Mouse (Mus musculus) limb, embryonic 14.5 days (tissue): ENCODE data around the gene Mthfd2l. TPM values are rescaled to one million over a fixed set of nuclear protein-coding genes. Genes with fewer than 3 reads are reported as not detected.

ENCODE experiments used
- ATAC-seq: fragments of 200-750 bp; cut with Nextera tagmentation; 2 replicates; pipeline ENCODE4 v1.8.0; 2017; ENCODE audit warnings: low read depth, moderate number of reproducible peaks, moderate TSS enrichment; ENCODE audit not compliant: low FRiP score
- DNase-seq: peaks from one replicate; pipeline ENCODE4 v3.0.0-alpha.2; 2015; ENCODE audit warnings: low spot score
- H3K27ac ChIP-seq: fragments of 300-500 bp; sonication (generic); replicated peaks from 2 replicates; pipeline ENCODE4 v1.5.1; 2014; ENCODE audit warnings: low read depth, mild to moderate bottlenecking, low read length, moderate library complexity, mixed read lengths
- H3K27me3 ChIP-seq: fragments of 300-500 bp; sonication (generic); 2 replicates; pipeline ENCODE4 v1.6.1; 2014; ENCODE audit warnings: low read length, mixed read lengths; ENCODE audit not compliant: control insufficient read depth, insufficient read depth
- H3K36me3 ChIP-seq: fragments of 300-500 bp; sonication (generic); 2 replicates; pipeline ENCODE4 v1.6.1; 2014; ENCODE audit warnings: mild to moderate bottlenecking, low read length, moderate library complexity, mixed read lengths; ENCODE audit not compliant: control insufficient read depth, insufficient read depth
- H3K4me1 ChIP-seq: fragments of 300-500 bp; sonication (generic); 2 replicates; pipeline ENCODE4 v1.6.1; 2014; ENCODE audit warnings: antibody characterized with exemption, low read length, mixed read lengths; ENCODE audit not compliant: control insufficient read depth, insufficient read depth
- H3K4me2 ChIP-seq: fragments of 300-500 bp; sonication (generic); replicated peaks from 2 replicates; pipeline ENCODE4 v1.6.1; 2014; ENCODE audit warnings: low read depth, mild to moderate bottlenecking, low read length, moderate library complexity; ENCODE audit not compliant: severe bottlenecking
- H3K4me3 ChIP-seq: fragments of 300-500 bp; sonication (generic); replicated peaks from 2 replicates; pipeline ENCODE4 v1.5.1; 2014; ENCODE audit warnings: low read length
- H3K9ac ChIP-seq: fragments of 300-500 bp; sonication (generic); 2 replicates; pipeline ENCODE4 v1.6.1; 2014; ENCODE audit warnings: mild to moderate bottlenecking, low read depth, low read length, moderate library complexity; ENCODE audit not compliant: severe bottlenecking
- H3K9me3 ChIP-seq: fragments of 300-500 bp; sonication (generic); 2 replicates; pipeline ENCODE4 v1.6.1; 2016; ENCODE audit warnings: low read length; ENCODE audit not compliant: control insufficient read depth
- POLR2A ChIP-seq: fragments of 200-500 bp; IDR thresholded peaks from 2 replicates; pipeline ENCODE4 v1.8.0; 2012; ENCODE audit warnings: inconsistent platforms, mild to moderate bottlenecking, moderate library complexity, borderline replicate concordance; ENCODE audit not compliant: insufficient read depth, insufficient read length; ENCODE audit errors: extremely low read depth
- WGBS: fragments of 180-500 bp; shearing (Covaris S2); extraction: QIAGEN DNeasy Blood & Tissue Kit; methylation state at CpG from one replicate; pipeline ENCODE4 v1.1.7; 2014; 5-methylcytosine and 5-hydroxymethylcytosine counted together
- polyA plus RNA-seq, 2 experiments: library from polyadenylated mRNA; depleted of rRNA in 1 of 2; stranded (reverse) in 1 of 2; unstranded in 1 of 2; fragments of >200 nt; fragmentation: Nextera tagmentation in 1 of 2; extraction: Ambion mirVana in 1 of 2; gene quantifications; 2 replicates each; pipeline versions ENCODE4 v1.2.1 to v1.2.3; 2012 to 2014

Gene Mthfd2l
- polyA plus RNA-seq, 2 experiments, result 50.7 to 55.0 TPM

DNA sequence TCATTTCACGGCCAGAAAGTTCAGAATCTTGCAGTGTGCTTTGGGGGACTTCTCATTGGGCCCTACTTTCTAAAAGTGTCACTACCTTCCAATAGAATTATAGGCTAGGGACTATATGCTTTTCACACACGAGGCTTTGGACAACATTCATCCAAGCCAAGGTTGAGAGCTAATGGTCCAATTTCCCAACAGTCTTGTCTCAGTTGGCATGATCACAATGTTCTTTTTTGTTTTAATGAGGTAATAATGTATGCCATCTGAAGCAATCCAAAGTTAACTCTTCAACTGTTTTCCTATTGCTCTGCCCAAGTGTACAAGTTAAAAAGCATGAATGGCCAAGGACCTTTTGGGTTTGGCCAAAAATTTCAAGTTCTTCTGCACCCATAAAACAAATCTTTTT, 11.4 kb upstream of the Mthfd2l start:
- no peak overlapping the region for H3K4me3 ChIP-seq
- WGBS, result 85% methylated on average over 2 of the region's 2 CpGs
- no peak for DNase-seq

DNA sequence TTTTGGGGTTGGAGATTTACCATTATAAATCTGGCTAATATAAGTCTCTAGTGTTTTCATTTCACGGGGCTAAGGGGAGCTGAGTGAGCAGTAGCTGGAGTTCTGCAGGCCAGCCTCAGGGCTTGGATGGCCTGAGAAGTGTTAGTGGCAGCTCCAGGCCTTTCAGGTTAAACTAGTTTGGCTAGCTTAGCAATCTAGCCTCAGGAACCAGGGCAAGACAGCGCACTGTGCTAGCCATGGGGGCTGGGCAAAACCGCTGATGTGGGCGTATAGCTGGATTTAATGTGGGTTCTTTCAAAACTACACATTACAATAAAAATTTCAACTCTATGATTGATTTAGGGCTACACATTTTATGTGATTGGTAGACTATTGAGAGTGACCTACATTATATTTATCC, 8.0 kb upstream of the Mthfd2l start:
- Histone ChIP-seq H3K27ac (no peak overlapping the region), H3K4me3 (no peak overlapping the region), H3K36me3 (no peaks in the 10 kb centered on the region), H3K9me3 (no peaks in the 10 kb centered on the region), H3K4me2 (no peak overlapping the region), H3K27me3 (no peaks in the 10 kb centered on the region), H3K4me1 (no peaks in the 10 kb centered on the region), H3K9ac (no peak overlapping the region)
- ATAC-seq (no peak), DNase-seq (no peak)
- WGBS, result 85% methylated on average over 4 of the region's 4 CpGs
- TF ChIP-seq POLR2A, result no peak

More for the DNA sequence above, 11.4 kb upstream of the Mthfd2l start:
- Histone ChIP-seq H3K4me1 (no peaks in the 10 kb centered on the region), H3K27me3 (no peaks in the 10 kb centered on the region), H3K27ac (no peak overlapping the region), H3K36me3 (no peaks in the 10 kb centered on the region), H3K9ac (no peak overlapping the region), H3K9me3 (no peaks in the 10 kb centered on the region), H3K4me2 (no peak overlapping the region)
- no peak for ATAC-seq
- no peak for TF ChIP-seq POLR2A

DNA sequence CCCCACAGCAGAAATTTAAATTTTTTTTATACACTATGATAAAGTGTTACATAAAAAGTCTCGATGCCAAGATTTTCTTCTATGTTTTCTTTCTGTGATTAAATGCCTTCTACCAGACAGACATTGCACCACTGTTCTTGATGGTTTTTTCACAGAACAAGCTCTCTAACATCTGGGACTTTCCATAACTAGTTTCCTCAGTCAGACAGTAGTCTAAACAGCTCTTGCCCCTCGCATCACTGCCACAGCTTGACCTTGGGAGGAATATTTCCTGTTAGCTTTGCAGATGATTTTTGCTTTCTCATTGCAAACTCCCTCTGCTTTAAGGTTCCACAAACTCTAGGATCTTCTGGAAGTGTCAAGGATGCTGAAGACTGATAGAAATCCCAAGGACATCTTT, 371 bp upstream of the Mthfd2l start:
- WGBS, result 40% methylated on average over 2 of the region's 2 CpGs
- Histone ChIP-seq H3K27me3 (no peaks in the 10 kb centered on the region), H3K27ac (peak overlapping the region; percentile 99), H3K4me2 (peak overlapping the region; percentile 47), H3K9ac (peak overlapping the region; percentile 99), H3K9me3 (no peaks in the 10 kb centered on the region), H3K4me1 (peaks cover 9% of the 10 kb centered on the region), H3K36me3 (peaks cover 16% of the 10 kb centered on the region), H3K4me3 (peak overlapping the region; percentile 77)
- no peak for TF ChIP-seq POLR2A
- DNase-seq (no peak), ATAC-seq (0 out of 2 replicates have a peak, but pooled peaks have one; percentile 2)

DNA sequence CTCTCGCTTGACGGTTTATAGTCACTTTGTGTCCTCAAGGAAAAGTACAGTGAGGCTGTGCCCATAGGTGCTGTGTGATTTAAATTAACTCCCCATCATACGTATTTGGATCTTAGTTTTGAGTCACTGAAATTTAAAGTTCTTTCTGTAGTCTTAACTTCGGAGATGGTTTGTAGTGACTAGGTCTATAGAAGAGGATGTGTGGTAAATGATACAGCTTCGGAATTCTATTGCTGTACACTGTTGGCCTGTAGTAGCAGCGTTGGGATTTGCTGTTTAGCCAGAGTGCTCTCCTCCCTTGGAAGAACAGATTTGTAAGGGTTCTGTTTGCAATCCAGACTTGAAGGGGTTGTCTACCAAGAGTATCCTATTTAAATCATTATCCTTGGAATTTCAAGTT, 994 bp downstream of the Mthfd2l start:
- H3K9me3 ChIP-seq, result no peaks in the 10 kb centered on the region
- peak overlapping the region; percentile 99 for H3K27ac ChIP-seq
- peaks cover 9% of the 10 kb centered on the region for H3K4me1 ChIP-seq
- peaks cover 21% of the 10 kb centered on the region for H3K36me3 ChIP-seq
- ATAC-seq, result peak; percentile 2; the same call in 1 of the 2 replicates
- TF ChIP-seq POLR2A, result no peak
- H3K4me2 ChIP-seq, result peak overlapping the region; percentile 47
- DNase-seq, result peak; percentile 37
- no peaks in the 10 kb centered on the region for H3K27me3 ChIP-seq
- peak overlapping the region; percentile 77 for H3K4me3 ChIP-seq
- peak overlapping the region; percentile 99 for H3K9ac ChIP-seq
- WGBS, result 5% methylated on average over 6 of the region's 6 CpGs

DNA sequence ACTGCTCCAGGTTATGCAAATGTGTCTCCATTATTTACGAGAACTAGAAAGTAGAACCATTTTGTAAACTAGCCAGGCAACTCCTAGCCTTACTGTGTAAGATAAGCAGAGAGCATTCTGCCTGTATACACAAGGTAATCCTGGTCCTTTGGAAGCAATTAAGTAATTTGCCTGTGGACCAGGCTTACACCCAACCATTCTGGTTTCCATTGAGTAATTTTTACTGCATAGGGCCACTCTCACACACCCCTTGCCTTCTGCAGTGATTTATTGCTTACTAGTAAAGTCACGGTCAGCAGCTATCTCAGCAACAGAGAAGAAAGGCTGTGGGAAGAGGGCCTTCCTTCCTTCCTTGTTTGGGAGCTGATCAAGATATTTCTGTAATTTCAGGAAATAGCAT, 5.8 kb downstream of the Mthfd2l start:
- Histone ChIP-seq H3K4me3 (no peak overlapping the region), H3K27me3 (no peaks in the 10 kb centered on the region), H3K36me3 (peaks cover 23% of the 10 kb centered on the region), H3K9me3 (no peaks in the 10 kb centered on the region), H3K27ac (no peak overlapping the region), H3K9ac (no peak overlapping the region), H3K4me1 (peaks cover 7% of the 10 kb centered on the region), H3K4me2 (no peak overlapping the region)
- ATAC-seq (no peak), DNase-seq (no peak)
- TF ChIP-seq POLR2A, result no peak
- WGBS, result 38% methylated on average over 2 of the region's 2 CpGs

DNA sequence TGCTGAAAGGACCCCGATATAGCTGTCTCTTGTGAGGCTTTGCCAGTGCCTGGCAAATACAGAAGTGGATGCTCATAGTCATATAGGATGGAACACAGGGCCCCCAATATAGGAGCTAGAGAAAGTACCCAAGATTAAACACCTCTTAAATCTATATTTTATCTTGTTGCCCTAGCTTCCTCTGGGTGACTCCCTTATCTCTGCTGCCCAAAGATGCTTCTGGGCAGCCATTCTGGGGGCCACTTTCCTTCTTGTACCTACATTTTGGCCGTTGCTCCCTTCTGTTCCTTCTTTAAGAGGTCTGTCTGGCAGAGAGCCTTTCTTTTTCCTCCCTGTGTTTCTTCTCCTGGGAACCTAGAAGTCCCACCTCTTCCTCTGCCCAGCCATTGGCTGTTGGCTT, 14.5 kb downstream of the Mthfd2l start:
- Histone ChIP-seq H3K9ac (no peak overlapping the region), H3K4me1 (no peaks in the 10 kb centered on the region), H3K9me3 (no peaks in the 10 kb centered on the region), H3K4me3 (no peak overlapping the region), H3K27me3 (no peaks in the 10 kb centered on the region), H3K27ac (no peak overlapping the region), H3K4me2 (no peak overlapping the region), H3K36me3 (0 out of 2 replicates have a peak, but pooled peaks cover 3% of the 10 kb centered on the region)
- DNase-seq, result no peak
- no peak for TF ChIP-seq POLR2A
- WGBS, result 89% methylated on average over 2 of the region's 2 CpGs
- no peak for ATAC-seq
